Mouse (Mus musculus): Measurements from ENCODE around the gene Cfap61.

GRCm38 (mm10) chr2:146172106-146172505 lies 237.5 kb downstream of the Cfap61 start:
- TF ChIP-seq CTCF (IDR thresholded peaks at IDR 0.05; ENCODE audit: low read depth, low read length), result no peak
- TF ChIP-seq GATA1 (IDR thresholded peaks at IDR 0.05; ENCODE audit: borderline replicate concordance, low read length), result no peak
